Mouse (Mus musculus): Measurements from ENCODE around the gene Lin52.

- TF ChIP-seq CTCF (IDR thresholded peaks at IDR 0.05; ENCODE audit: borderline replicate concordance, insufficient read depth, low read depth, low read length) (peak; percentile 99), POLR2A (IDR thresholded peaks at IDR 0.05; ENCODE audit: borderline replicate concordance, insufficient read depth, low read length) (no peak)
Observed at GRCm38 (mm10) chr12:84589825-84590761, 138.9 kb downstream of the Lin52 start.

All from cerebellum, adult 2 months (tissue).